Mouse (Mus musculus) embryonic fibroblast, embryonic 13.5 days (primary cell): Measurements from ENCODE around the gene Slain1. TPM values are rescaled to one million over a fixed set of nuclear protein-coding genes. Genes with fewer than 3 reads are reported as not detected.
A peak's percentile ranks its signal among the peaks of the same experiment; 100 is the strongest.

Source experiments
- H3K27ac ChIP-seq: 2 replicates; pipeline ENCODE4 v1.5.1; 2012; ENCODE audit warnings: low read length, control low read depth, inconsistent platforms; ENCODE audit not compliant: insufficient read depth
- H3K4me1 ChIP-seq: 2 replicates; pipeline ENCODE4 v1.6.1; 2011; ENCODE audit warnings: low read length; ENCODE audit not compliant: control insufficient read depth, insufficient read depth
- H3K4me3 ChIP-seq: 2 replicates; pipeline ENCODE4 v1.5.1; 2011; ENCODE audit warnings: mild to moderate bottlenecking, control low read depth, low read length; ENCODE audit not compliant: insufficient read depth
- CTCF ChIP-seq: IDR thresholded peaks from 2 replicates; pipeline ENCODE4 v1.5.1; 2011; ENCODE audit warnings: mild to moderate bottlenecking, control low read depth, low read length, moderate library complexity, borderline replicate concordance; ENCODE audit not compliant: insufficient read depth
- POLR2A ChIP-seq: IDR thresholded peaks from 2 replicates; pipeline ENCODE4 v1.6.1; 2011; ENCODE audit warnings: low read depth, mild to moderate bottlenecking, control low read depth, low read length, moderate library complexity
- polyA plus RNA-seq: library from polyadenylated mRNA; stranded (reverse); fragments of >200 nt; gene quantifications from 2 replicates; pipeline ENCODE4 v1.2.4, GENCODE M21; 2011; ENCODE audit warnings: low read depth; ENCODE audit not compliant: missing spikeins, insufficient read length

Slain1 gene
- polyA plus RNA-seq, 1 experiment: 0.40 TPM

DNA sequence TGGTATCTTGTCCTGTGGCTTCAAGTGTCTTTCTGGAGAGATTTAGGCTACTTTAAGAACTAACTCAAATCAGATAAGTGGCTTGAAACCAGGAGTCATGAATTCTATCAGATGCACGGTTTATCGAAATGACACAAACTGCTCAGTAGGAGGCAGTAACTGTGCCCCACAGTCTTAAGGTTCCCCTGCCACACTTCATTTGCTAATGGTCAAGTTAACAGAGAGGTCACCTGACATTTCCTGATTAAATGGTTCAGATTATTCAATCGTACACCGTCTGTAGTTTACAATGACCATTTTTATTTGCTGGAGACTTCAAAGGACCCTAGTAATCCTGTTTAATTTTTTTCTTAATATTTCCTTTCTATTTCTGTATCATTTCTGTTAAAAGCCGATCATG is 68.4 kb downstream of the Slain1 start:
- no peak for TF ChIP-seq CTCF
- TF ChIP-seq POLR2A: no peak
- H3K4me1 ChIP-seq: no peaks in the 10 kb centered on the region
- no peak overlapping the region for H3K27ac ChIP-seq
- no peak overlapping the region for H3K4me3 ChIP-seq

GRCm38 (mm10) chr14:103718836-103719575 is 69.0 kb downstream of the Slain1 start:
- no peak overlapping the region for H3K4me3 ChIP-seq
- no peak overlapping the region for H3K27ac ChIP-seq
- TF ChIP-seq CTCF (peak; percentile 55; the same call in 1 of the 2 replicates), POLR2A (no peak)
- no peaks in the 10 kb centered on the region for H3K4me1 ChIP-seq

DNA sequence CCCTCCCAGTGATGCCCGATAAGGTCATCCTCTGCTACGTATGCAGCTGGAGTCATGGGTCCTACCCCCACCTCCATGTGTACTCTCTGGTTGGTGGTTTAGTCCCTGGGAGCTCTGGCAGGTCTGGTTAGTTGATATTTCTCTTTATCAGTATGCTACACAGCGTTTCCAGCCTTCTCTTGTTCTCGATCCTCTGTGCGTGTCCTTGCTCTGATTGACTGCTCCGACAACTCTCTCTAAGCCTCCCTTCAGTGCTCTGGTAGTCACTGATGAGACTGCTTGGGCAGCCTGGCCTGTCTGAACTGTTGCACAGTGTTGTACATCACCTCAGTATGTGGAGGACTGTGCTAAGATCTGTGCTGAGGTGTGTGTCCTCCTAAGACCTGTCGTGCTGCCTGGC is 70.1 kb downstream of the Slain1 start:
- TF ChIP-seq POLR2A (no peak), CTCF (no peak)
- no peak overlapping the region for H3K27ac ChIP-seq
- no peak overlapping the region for H3K4me3 ChIP-seq
- H3K4me1 ChIP-seq: no peaks in the 10 kb centered on the region

DNA sequence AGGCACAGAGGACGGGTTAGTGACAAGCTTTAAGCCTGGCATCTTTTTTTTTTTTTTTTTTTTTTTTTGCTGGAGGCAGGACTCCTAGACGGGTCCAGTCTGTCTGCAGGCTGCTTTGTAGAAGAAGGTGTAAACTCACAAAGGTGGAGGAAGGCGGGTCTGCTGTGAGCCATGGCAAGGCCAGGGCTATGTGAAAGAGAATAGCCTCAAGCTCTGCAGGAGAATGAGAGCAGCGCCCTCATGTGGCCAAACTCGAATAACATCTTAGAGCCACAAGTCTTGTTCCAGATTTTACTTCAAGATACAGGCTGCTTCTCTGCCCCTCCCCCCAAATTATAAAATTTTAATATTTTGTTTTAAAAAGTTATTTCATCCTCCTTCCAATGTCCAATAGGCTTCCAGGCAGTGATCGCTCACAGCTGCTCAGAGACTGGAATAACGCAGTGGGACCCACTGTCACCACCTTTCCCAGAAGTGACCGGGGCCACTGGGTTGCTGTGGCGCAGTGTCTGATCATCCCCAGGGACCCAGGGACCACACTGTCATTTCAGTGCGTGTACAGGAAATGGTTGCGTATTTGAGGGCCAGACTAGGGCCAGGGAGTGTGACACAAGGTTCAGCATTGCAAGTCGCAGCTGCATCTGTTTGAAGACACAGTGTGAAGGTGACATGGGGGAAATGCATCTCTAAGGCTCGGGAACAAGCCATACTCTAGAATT is 70.8 kb downstream of the Slain1 start:
- H3K27ac ChIP-seq: no peak overlapping the region
- no peaks in the 10 kb centered on the region for H3K4me1 ChIP-seq
- TF ChIP-seq CTCF (peak; percentile 20; the same call in 1 of the 2 replicates), POLR2A (no peak)
- H3K4me3 ChIP-seq: no peak overlapping the region

DNA sequence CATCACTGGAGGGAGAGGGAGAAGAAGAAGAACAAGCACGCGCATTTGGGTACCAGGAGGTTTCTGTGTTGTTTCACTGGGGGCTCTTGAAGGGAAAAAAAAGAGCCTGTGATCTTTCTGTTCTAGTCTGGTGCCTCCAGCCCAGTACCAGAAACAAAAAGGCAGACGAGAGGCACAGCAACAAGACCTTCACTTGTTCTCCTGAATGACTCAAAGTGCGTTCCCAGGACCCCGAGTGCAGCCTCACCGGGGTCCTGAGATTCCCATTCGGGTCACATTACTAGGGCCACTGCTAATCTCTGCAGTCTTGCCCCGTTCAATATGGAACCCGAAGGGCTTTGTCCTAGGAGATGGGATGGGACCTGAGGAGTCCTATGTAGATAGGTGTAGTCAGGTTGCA is 73.3 kb downstream of the Slain1 start:
- Histone ChIP-seq H3K4me3 (no peak overlapping the region), H3K27ac (no peak overlapping the region), H3K4me1 (no peaks in the 10 kb centered on the region)

GRCm38 (mm10) chr14:103723841-103724240 is 73.8 kb downstream of the Slain1 start:
- TF ChIP-seq POLR2A: no peak
- no peak for TF ChIP-seq CTCF
- Histone ChIP-seq H3K27ac (no peak overlapping the region), H3K4me3 (no peak overlapping the region), H3K4me1 (no peaks in the 10 kb centered on the region)

More for the DNA sequence above, 73.3 kb downstream of the Slain1 start:
- TF ChIP-seq CTCF (no peak), POLR2A (no peak)

DNA sequence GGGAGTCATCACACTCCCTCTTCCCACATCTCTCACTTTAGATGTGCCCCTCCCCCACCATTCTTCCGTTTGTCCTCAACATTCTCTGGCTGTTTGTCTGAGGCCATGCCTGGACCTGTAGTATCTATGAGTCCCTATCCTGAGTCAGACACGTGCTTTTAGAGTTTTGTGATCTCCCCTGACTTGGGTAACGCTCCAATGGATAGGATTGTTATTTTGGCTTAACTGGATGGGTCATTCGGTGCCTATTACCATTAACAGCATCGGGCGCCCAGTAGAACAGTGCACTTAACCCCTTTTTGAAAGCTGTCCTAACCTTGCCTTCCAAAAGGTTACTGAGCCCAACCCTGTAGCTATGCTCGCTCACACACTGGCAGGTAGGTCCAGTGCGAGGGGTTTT is 78.5 kb downstream of the Slain1 start:
- Histone ChIP-seq H3K4me3 (no peak overlapping the region), H3K4me1 (no peaks in the 10 kb centered on the region), H3K27ac (no peak overlapping the region)
- no peak for TF ChIP-seq POLR2A

- H3K27ac ChIP-seq: no peak overlapping the region
- no peak overlapping the region for H3K4me3 ChIP-seq
- TF ChIP-seq CTCF (no peak), POLR2A (no peak)
- no peaks in the 10 kb centered on the region for H3K4me1 ChIP-seq
Observed at GRCm38 (mm10) chr14:103728951-103729725, 79.1 kb downstream of the Slain1 start.

DNA sequence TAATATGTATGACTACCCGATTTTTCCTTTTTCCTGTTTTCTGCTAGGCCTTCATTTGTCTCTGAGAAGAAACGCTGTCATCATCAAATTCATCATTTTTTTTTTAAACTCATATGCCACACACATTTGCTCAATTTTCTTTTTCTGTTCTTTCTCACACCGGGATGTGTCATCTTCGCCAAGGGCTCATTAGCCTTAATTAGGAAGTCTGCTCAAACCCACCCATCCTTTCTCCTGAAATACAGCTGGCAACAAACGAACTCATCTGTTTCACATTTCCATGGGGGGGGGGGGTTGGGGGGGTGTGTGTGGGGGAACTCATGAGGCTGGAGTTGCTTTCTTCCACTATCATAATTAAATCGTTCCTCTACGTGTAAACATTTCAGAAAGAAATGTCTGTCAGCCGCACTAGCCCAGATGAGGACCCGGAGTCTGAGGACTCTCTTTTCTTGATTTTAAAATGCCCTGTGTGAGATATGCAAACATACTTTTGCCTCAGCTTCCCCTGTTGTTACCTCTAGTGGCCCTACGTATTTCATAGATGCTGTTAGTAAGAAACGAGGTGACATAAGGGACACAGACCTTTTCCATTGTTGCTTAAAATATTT is 79.8 kb downstream of the Slain1 start:
- H3K27ac ChIP-seq: no peak overlapping the region
- TF ChIP-seq POLR2A (no peak), CTCF (no peak)
- no peaks in the 10 kb centered on the region for H3K4me1 ChIP-seq
- H3K4me3 ChIP-seq: no peak overlapping the region

- Histone ChIP-seq H3K4me3 (no peak overlapping the region), H3K4me1 (no peaks in the 10 kb centered on the region), H3K27ac (no peak overlapping the region)
- TF ChIP-seq POLR2A: no peak
- 0 out of 2 replicates have a peak, but pooled peaks have one; percentile 22 for TF ChIP-seq CTCF
Observed at GRCm38 (mm10) chr14:103732626-103733025, 82.6 kb downstream of the Slain1 start.
